Mouse (Mus musculus) embryonic facial prominence, embryonic 10.5 days (tissue): Measurements from ENCODE around the gene Taok3. TPM values are rescaled to one million over a fixed set of nuclear protein-coding genes. Genes with fewer than 3 reads are reported as not detected.

Experiments used
- DNase-seq: peaks from one replicate; pipeline ENCODE4 v3.0.0-alpha.2; 2017; ENCODE audit warnings: low spot score
- H3K27ac ChIP-seq: fragments of 300-500 bp; sonication (generic); replicated peaks from 2 replicates; pipeline ENCODE4 v1.5.1; 2016; ENCODE audit warnings: mild to moderate bottlenecking
- H3K27me3 ChIP-seq: fragments of 300-500 bp; sonication (generic); replicated peaks from 2 replicates; pipeline ENCODE4 v1.6.1; 2016; ENCODE audit warnings: low read depth, mild to moderate bottlenecking; ENCODE audit not compliant: poor library complexity, severe bottlenecking
- H3K36me3 ChIP-seq: fragments of 300-500 bp; sonication (generic); replicated peaks from 2 replicates; pipeline ENCODE4 v1.6.1; 2016; ENCODE audit warnings: mild to moderate bottlenecking, moderate library complexity
- H3K4me1 ChIP-seq: fragments of 300-500 bp; sonication (generic); 2 replicates; pipeline ENCODE4 v1.6.1; 2016
- H3K4me3 ChIP-seq: fragments of 300-500 bp; sonication (generic); 2 replicates; pipeline ENCODE4 v1.5.1; 2016; ENCODE audit warnings: mild to moderate bottlenecking, moderate library complexity
- H3K9me3 ChIP-seq: fragments of 300-500 bp; sonication (generic); 2 replicates; pipeline ENCODE4 v1.6.1; 2016; ENCODE audit warnings: mild to moderate bottlenecking
- WGBS: fragments of 180-500 bp; shearing (Covaris S2); methylation state at CpG from one replicate; pipeline ENCODE4 v1.1.7; 2016; 5-methylcytosine and 5-hydroxymethylcytosine counted together
- polyA plus RNA-seq: library from polyadenylated mRNA; unstranded; fragments of >200 nt; fragmentation: Nextera tagmentation; extraction: Ambion mirVana; gene quantifications from 2 replicates; pipeline ENCODE4 v1.2.1, GENCODE M21; 2016

The Taok3 gene
- polyA plus RNA-seq, 1 experiment from 2014 or later: 8.1 TPM

- 58% methylated on average over 18 of the region's 18 CpGs for WGBS
- Histone ChIP-seq H3K27ac (no peak overlapping the region), H3K4me3 (no peak overlapping the region), H3K36me3 (no peaks in the 10 kb centered on the region), H3K27me3 (no peaks in the 10 kb centered on the region), H3K9me3 (peaks cover 4% of the 10 kb centered on the region; the same call in 1 of the 2 replicates), H3K4me1 (no peaks in the 10 kb centered on the region)
- no peak for DNase-seq
These were observed 184.0 kb downstream of the Taok3 start for GRCm38 (mm10) chr5:117303691-117304579.

- no peak overlapping the region for H3K27ac ChIP-seq
- peak; percentile 69 for DNase-seq
- H3K4me3 ChIP-seq: no peak overlapping the region
- no peaks in the 10 kb centered on the region for H3K27me3 ChIP-seq
- H3K4me1 ChIP-seq: no peaks in the 10 kb centered on the region
- peaks cover 4% of the 10 kb centered on the region; the same call in 1 of the 2 replicates for H3K9me3 ChIP-seq
- no peaks in the 10 kb centered on the region for H3K36me3 ChIP-seq
- 81% methylated on average over 7 of the region's 7 CpGs for WGBS
These were observed 185.0 kb downstream of the Taok3 start for GRCm38 (mm10) chr5:117304947-117305346.

DNA sequence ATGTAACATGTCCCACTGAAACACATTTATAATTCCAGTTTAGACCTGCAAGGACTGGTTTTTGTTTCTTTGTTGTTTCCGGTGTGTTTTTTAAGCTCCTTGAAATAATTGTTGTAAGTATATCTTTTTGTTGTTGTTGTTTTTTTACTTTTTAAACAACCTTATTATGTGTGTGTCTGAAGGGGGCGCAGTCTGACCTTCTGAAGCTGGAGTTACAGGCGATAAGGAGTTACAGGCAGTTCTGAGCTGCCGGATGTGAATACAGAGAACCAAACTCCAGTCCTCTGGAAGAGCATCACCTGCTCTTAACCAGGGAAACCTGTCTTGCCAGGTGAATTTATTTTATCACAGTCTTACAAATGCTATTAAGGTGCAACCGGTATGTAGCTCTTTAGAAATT, 185.8 kb downstream of the Taok3 start:
- Histone ChIP-seq H3K36me3 (no peaks in the 10 kb centered on the region), H3K4me3 (no peak overlapping the region)
- WGBS: 89% methylated on average over 5 of the region's 5 CpGs

GRCm38 (mm10) chr5:117306826-117307225, 186.9 kb downstream of the Taok3 start:
- no peak overlapping the region for H3K4me3 ChIP-seq
- no peak for DNase-seq
- H3K9me3 ChIP-seq: peaks cover 4% of the 10 kb centered on the region; the same call in 1 of the 2 replicates
- no peaks in the 10 kb centered on the region for H3K36me3 ChIP-seq
- no peaks in the 10 kb centered on the region for H3K4me1 ChIP-seq
- H3K27ac ChIP-seq: no peak overlapping the region
- no peaks in the 10 kb centered on the region for H3K27me3 ChIP-seq
- WGBS: 88% methylated on average over 2 of the region's 2 CpGs

More for the DNA sequence above, 185.8 kb downstream of the Taok3 start:
- Histone ChIP-seq H3K9me3 (peaks cover 4% of the 10 kb centered on the region; the same call in 1 of the 2 replicates), H3K4me1 (no peaks in the 10 kb centered on the region), H3K27ac (no peak overlapping the region), H3K27me3 (no peaks in the 10 kb centered on the region)
- no peak for DNase-seq

DNA sequence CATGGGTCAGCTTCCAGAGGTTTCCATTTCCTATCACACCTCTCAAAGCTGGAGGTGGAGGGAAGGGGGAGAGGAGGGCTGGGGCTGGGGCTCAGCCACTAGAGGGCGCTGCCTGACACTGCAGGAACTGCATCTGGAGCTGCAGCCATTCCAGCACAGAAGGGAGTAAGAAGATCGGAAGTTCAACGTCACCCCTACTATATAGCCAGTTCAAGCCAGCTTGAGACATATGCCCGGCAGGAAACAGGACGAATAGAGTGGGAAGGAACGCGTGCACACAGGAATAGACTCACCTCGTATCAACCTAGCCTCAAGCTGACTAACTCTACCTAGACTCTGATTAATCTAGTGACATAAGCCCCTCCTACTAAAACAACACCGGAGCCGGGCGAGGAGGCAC, 187.8 kb downstream of the Taok3 start:
- Histone ChIP-seq H3K27me3 (no peaks in the 10 kb centered on the region), H3K4me3 (no peak overlapping the region), H3K9me3 (peaks cover 4% of the 10 kb centered on the region; the same call in 1 of the 2 replicates), H3K36me3 (no peaks in the 10 kb centered on the region), H3K27ac (no peak overlapping the region), H3K4me1 (no peaks in the 10 kb centered on the region)
- DNase-seq: peak; percentile 75
- 45% methylated on average over 11 of the region's 11 CpGs for WGBS

DNA sequence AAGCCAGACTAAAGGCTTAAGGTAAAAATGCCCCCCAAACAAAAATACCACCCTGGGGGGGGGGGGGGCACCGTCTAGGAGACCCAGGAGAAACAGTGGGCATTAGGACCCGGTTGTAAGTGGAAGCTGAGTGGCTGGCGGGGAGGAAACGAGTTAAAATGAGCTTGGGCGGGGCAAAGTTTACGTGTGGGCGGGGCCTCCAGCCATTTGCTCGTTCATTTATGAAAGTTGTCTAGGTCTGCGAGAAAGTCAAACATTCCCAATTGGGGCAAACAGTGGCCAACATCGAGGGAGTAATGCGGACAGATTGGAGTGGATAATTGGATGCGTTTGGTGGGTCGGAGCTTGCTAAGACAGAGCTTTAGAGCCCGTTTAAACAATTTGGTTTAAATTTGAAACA, 193.5 kb downstream of the Taok3 start:
- Histone ChIP-seq H3K4me3 (peak overlapping the region; percentile 45), H3K27ac (no peak overlapping the region), H3K4me1 (peaks cover 18% of the 10 kb centered on the region), H3K27me3 (peaks cover 54% of the 10 kb centered on the region), H3K36me3 (no peaks in the 10 kb centered on the region), H3K9me3 (no peaks in the 10 kb centered on the region)
- WGBS: 28% methylated on average over 14 of the region's 14 CpGs
- DNase-seq: peak; percentile 47

- peaks cover 58% of the 10 kb centered on the region for H3K27me3 ChIP-seq
These were observed 194.0 kb downstream of the Taok3 start for GRCm38 (mm10) chr5:117313909-117314308.

DNA sequence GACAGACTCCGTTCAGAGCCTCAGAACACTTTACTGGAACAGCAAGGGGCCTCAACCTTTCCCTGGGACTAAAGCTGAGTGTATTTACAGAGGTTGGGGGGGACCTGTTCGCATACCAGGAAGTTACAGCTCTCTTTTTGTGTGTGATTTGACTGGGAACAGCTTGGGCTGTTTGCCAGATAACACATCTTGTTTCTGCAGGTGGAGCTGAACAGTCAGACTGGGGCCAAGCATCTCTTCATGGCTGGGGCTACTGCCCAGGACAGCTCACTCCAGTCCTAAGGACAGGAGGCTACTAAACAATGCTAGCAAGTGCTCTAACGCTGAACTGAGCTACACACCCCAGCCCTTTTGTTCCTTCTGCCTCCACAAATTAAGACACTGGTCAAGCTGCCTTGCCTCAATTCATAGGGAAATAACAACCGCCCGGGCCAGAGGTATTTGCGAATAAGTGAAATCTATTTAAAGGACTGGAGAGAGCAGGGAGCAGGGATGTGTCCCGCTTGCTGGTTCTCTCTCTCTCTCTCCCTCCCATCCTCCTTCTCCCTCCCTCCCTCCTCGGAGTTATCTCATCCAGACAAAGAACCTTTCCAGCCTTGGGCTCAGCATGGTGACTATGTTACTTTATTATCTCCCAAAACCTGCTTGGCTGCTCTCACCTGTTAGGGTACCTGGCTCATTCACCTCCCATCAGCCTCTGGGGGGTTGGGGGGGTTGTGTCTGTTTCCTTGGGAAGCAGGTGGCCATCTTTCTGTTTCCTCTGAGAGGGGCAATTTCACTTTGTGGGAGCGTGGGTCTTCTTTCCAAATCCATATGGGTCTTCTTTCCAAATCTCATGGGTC, 194.9 kb downstream of the Taok3 start:
- DNase-seq: no peak
- Histone ChIP-seq H3K27me3 (peaks cover 67% of the 10 kb centered on the region), H3K27ac (no peak overlapping the region; the same call in 1 of the 2 replicates), H3K4me1 (peaks cover 32% of the 10 kb centered on the region), H3K9me3 (no peaks in the 10 kb centered on the region), H3K36me3 (no peaks in the 10 kb centered on the region), H3K4me3 (no peak overlapping the region)
- WGBS: 20% methylated on average over 9 of the region's 9 CpGs

More at GRCm38 (mm10) chr5:117313909-117314308, 194.0 kb downstream of the Taok3 start:
- no peaks in the 10 kb centered on the region for H3K36me3 ChIP-seq
- H3K27ac ChIP-seq: no peak overlapping the region
- peak overlapping the region; percentile 45 for H3K4me3 ChIP-seq
- H3K9me3 ChIP-seq: no peaks in the 10 kb centered on the region
- H3K4me1 ChIP-seq: peaks cover 23% of the 10 kb centered on the region
- 41% methylated on average over 10 of the region's 10 CpGs for WGBS
- no peak for DNase-seq

DNA sequence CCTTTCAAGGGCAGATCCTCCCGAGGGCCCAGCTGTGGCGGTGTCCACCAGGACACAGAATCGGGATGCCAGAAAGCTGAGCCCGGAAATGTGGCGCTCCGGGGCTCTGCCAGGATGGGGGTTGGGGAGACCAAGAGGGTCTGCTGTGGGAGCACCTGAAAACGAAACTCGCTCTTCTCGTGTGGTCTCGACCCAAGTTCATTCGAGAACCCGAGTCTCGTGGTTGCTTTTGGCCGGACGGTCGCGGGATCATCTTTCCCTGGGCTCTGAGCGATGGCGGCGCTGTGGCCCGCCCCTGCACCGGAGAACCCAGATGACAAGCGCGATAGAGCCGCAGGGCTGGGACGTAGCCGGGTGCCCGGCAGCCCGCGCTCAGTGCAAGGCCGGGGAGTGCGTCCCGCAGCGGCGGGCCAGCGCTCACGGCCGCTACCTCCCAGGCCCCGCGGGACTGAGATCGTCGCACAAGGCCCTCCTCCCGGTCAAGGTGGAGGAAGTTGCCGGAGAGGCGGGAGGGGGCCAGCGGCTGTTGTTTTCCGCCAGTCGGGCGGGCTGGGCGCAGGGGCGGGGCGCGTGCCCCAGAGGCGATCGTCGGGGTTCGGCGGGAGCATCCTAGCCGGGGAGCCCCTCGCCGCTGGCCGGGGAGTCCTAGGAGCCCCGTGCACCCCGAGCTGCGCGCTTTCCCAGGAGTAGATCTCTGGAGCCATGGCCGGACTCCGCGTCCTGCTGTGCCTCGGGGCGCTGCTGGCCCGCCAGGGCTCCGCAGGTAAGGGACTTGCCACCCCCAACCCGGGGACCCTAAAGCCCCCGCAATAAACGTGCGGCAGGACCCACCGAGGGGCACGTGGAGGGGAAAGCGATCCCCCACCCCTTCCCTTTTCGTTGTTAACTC, 199.1 kb downstream of the Taok3 start, which contains the start of gene Vsig10:
Gene Vsig10, plus strand, starts transcription at position 343 of the 889 bp plus-strand sequence.
- Histone ChIP-seq H3K4me1 (peaks cover 30% of the 10 kb centered on the region), H3K36me3 (no peaks in the 10 kb centered on the region), H3K27ac (peak within 1 kb of the TSS; percentile 87), H3K9me3 (no peaks in the 10 kb centered on the region), H3K27me3 (peaks cover 78% of the 10 kb centered on the region), H3K4me3 (peak within 1 kb of the TSS; percentile 84)
- peak; percentile 78 for DNase-seq
- WGBS: under 1% methylated on average over 81 of the region's 81 CpGs

DNA sequence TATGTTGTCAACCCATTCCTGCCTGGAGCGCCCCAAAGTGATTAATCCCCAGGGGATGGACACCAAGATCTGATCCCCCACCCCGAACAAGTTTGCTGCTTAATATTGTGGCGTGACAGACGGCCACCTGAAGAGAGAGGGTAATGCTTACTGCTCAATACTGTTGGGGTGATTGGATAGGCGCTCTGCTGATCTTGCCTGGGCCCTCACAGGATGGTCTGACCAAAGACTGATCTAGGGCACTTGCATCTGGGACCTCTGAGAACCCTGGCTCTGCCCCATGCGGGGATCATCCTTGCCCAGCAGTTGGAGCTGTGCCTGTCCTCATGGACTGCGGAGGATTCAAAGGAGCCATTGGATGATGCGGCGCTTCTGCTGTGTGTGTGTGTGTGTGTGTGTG, 203.8 kb downstream of the Taok3 start:
- no peak overlapping the region for H3K4me3 ChIP-seq
- 80% methylated on average over 9 of the region's 9 CpGs for WGBS
- H3K4me1 ChIP-seq: peaks cover 14% of the 10 kb centered on the region
- H3K9me3 ChIP-seq: no peaks in the 10 kb centered on the region
- H3K27ac ChIP-seq: no peak overlapping the region
- H3K36me3 ChIP-seq: no peaks in the 10 kb centered on the region
- DNase-seq: no peak
- H3K27me3 ChIP-seq: peaks cover 31% of the 10 kb centered on the region
